8 mouse cellular contexts compared by ENCODE assay signal in the genomic region with DNA sequence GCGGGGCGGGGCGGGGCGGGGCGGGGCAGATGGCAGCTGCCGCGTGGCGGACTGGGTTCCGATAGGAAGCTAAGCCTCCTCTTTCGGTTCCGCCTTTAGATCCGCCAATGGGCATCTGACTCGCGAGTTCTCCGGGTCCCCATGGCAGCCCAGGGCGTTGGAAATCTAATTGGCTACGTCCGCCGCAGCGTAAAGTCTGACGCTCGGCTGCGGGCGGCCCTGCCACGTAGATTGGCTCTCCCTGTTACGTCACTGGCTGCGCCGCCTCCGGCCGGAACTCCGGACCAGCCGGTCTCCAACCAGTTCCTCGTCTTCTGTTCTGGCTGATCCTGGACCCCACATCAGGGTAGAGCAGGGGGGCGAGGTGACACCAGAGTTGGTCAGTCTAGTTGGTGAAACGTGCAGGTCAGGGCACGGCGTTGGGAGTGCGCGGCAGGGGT. TPM values are rescaled to one million over a fixed set of nuclear protein-coding genes. Genes with fewer than 3 reads are reported as not detected.
DNase-seq lines count a peak whose midpoint lies in the region; ATAC-seq and TF ChIP-seq lines count a peak whose summit lies in the region.

Gene Gmppb, plus strand, starts transcription at position 227 of the 440 bp plus-strand sequence.

- peak within 1 kb of the TSS; percentile 70 for H3K9ac ChIP-seq in kidney, embryonic 14.5 days (ENCODE audit: low read depth, low read length)
- H3K9ac ChIP-seq in limb, embryonic 15.5 days, result peak within 1 kb of the TSS; percentile 62

- no peaks in the 10 kb centered on the region for H3K27me3 ChIP-seq in kidney, embryonic 14.5 days (ENCODE audit: control insufficient read depth, insufficient read depth, low read length)
- no peaks in the 10 kb centered on the region for H3K27me3 ChIP-seq in limb, embryonic 15.5 days

- peaks cover 51% of the 10 kb centered on the region for H3K36me3 ChIP-seq in kidney, embryonic 14.5 days (ENCODE audit: control insufficient read depth, insufficient read depth, low read length)
- peaks cover 60% of the 10 kb centered on the region for H3K36me3 ChIP-seq in limb, embryonic 15.5 days

- H3K4me3 ChIP-seq in bone marrow macrophage, adult 2 months (ENCODE audit: insufficient read depth, low read length), result peak within 1 kb of the TSS; percentile 69
- H3K4me3 ChIP-seq in embryonic fibroblast, embryonic 13.5 days (ENCODE audit: insufficient read depth, low read length), result peak within 1 kb of the TSS; percentile 72
- H3K4me3 ChIP-seq in kidney, embryonic 14.5 days (ENCODE audit: low read length), result peak within 1 kb of the TSS; percentile 84
- peak within 1 kb of the TSS; percentile 79 for H3K4me3 ChIP-seq in limb, embryonic 15.5 days

- TF ChIP-seq POLR2A in bone marrow macrophage, adult 2 months (IDR thresholded peaks at IDR 0.05; ENCODE audit: borderline replicate concordance, low read depth, low read length), result no peak
- TF ChIP-seq POLR2A in embryonic fibroblast, embryonic 13.5 days (IDR thresholded peaks at IDR 0.05; ENCODE audit: low read depth, low read length), result peak; percentile 91

- H3K9me3 ChIP-seq in kidney, embryonic 14.5 days (ENCODE audit: control insufficient read depth, low read length), result no peaks in the 10 kb centered on the region
- H3K9me3 ChIP-seq in limb, embryonic 15.5 days, result no peaks in the 10 kb centered on the region

- peak; percentile 93 for ATAC-seq in kidney, embryonic 14.5 days (ENCODE audit: low FRiP score, low TSS enrichment)
- ATAC-seq in limb, embryonic 15.5 days (ENCODE audit: insufficient number of reproducible peaks, low FRiP score, low TSS enrichment, low read depth), result peak; percentile 92

- under 1% methylated on average over 36 of the region's 39 CpGs for WGBS in kidney, embryonic 14.5 days
- under 1% methylated on average over 36 of the region's 39 CpGs for WGBS in limb, embryonic 15.5 days

- peak within 1 kb of the TSS; percentile 35 for H3K27ac ChIP-seq in bone marrow macrophage, adult 2 months (ENCODE audit: insufficient read depth, low read depth, low read length)
- peak within 1 kb of the TSS; percentile 51 for H3K27ac ChIP-seq in embryonic fibroblast, embryonic 13.5 days (ENCODE audit: insufficient read depth, low read length)
- peak within 1 kb of the TSS; percentile 71 for H3K27ac ChIP-seq in kidney, embryonic 14.5 days (ENCODE audit: low read depth, low read length)
- peak within 1 kb of the TSS; percentile 85 for H3K27ac ChIP-seq in limb, embryonic 15.5 days

- peak; percentile 98 for DNase-seq in A20 (ENCODE audit: low read depth, low spot score)
- peak; percentile 97 to 98 for DNase-seq in heart, adult 9 months (ENCODE audit: low spot score in 2 of 2)
- DNase-seq in monocyte, adult 2 months (ENCODE audit: low read depth in 1 of 2, low spot score in 2 of 2), result peak; percentile 94 to 95
- peak; percentile 98 for DNase-seq in spleen, postnatal 36 days (ENCODE audit: low spot score in 2 of 2)

- H3K4me1 ChIP-seq in bone marrow macrophage, adult 2 months (ENCODE audit: control insufficient read depth, insufficient read depth, low read length), result peaks cover 14% of the 10 kb centered on the region
- H3K4me1 ChIP-seq in embryonic fibroblast, embryonic 13.5 days (ENCODE audit: control insufficient read depth, insufficient read depth, low read length), result 0 out of 2 replicates have a peak, but pooled peaks cover 4% of the 10 kb centered on the region
- H3K4me1 ChIP-seq in kidney, embryonic 14.5 days (ENCODE audit: control insufficient read depth, insufficient read depth, low read length), result peaks cover 22% of the 10 kb centered on the region
- H3K4me1 ChIP-seq in limb, embryonic 15.5 days, result peaks cover 57% of the 10 kb centered on the region

- H3K4me2 ChIP-seq in kidney, embryonic 14.5 days (replicated peaks; ENCODE audit: low read depth, low read length), result peak within 1 kb of the TSS; percentile 87
- H3K4me2 ChIP-seq in limb, embryonic 15.5 days, result peak within 1 kb of the TSS; percentile 75

- TF ChIP-seq CTCF in bone marrow macrophage, adult 2 months (IDR thresholded peaks at IDR 0.05; ENCODE audit: low read depth, low read length), result no peak
- TF ChIP-seq CTCF in embryonic fibroblast, embryonic 13.5 days (IDR thresholded peaks at IDR 0.05; ENCODE audit: borderline replicate concordance, insufficient read depth, low read length), result no peak

RNA-seq across cellular contexts. Expression of gene Gmppb, which starts in this region (rescaled TPM):
- 6.7 and 7.1 TPM in 2 replicates for polyA plus RNA-seq in bone marrow macrophage, adult 2 months (2012; ENCODE audit: insufficient read depth, insufficient read length, missing spikeins)
- 32.3 and 33.5 TPM in 2 replicates for polyA plus RNA-seq in embryonic fibroblast, embryonic 13.5 days (2011; ENCODE audit: insufficient read length, low read depth, missing spikeins)
- 19.8 and 20.8 TPM in 2 replicates for polyA plus RNA-seq in kidney, embryonic 14.5 days (2014; fragmentation: Nextera tagmentation; extraction: Ambion mirVana)
- 46.7 and 52.4 TPM in 2 replicates for polyA plus RNA-seq in limb, embryonic 15.5 days (2015; fragmentation: Nextera tagmentation; extraction: Ambion mirVana)

Comparison
In these comparisons a context has a peak if more than half of its experiments do, and no peak if none do; other contexts are left out.
1. Peak in every context shown above with its lines: DNase-seq, ATAC-seq, H3K4me3 ChIP-seq and H3K27ac ChIP-seq.
2. H3K27ac ChIP-seq: peak in every context shown above with its lines; median percentile 85 in limb, embryonic 15.5 days; 71 in kidney, embryonic 14.5 days; 51 in embryonic fibroblast, embryonic 13.5 days; 35 in bone marrow macrophage, adult 2 months.